Mouse (Mus musculus): ENCODE results near the gene Olfr1297. TPM values are rescaled to one million over a fixed set of nuclear protein-coding genes. Genes with fewer than 3 reads are reported as not detected.

The Olfr1297 gene
- total RNA-seq (2015): not detected in 2 replicates
- not detected in 2 replicates for total RNA-seq (2017)

- no peak for ATAC-seq (ENCODE audit: poor library complexity, severe bottlenecking)
These were observed at the start of gene Olfr1297 for GRCm38 (mm10) chr2:111626397-111626796. Gene Olfr1297 (minus strand): TSS chr2:111626497.

- no peak for ATAC-seq (ENCODE audit: poor library complexity, severe bottlenecking)
These were observed 34.8 kb upstream of the Olfr1297 start, which contains the start of gene Olfr1299 for GRCm38 (mm10) chr2:111661119-111661518. Gene Olfr1299 (plus strand): TSS chr2:111661419.

- ATAC-seq (ENCODE audit: poor library complexity, severe bottlenecking): no peak
These were observed 22.8 kb upstream of the Olfr1297 start, which contains the start of gene Olfr1298 for GRCm38 (mm10) chr2:111649101-111649500. Gene Olfr1298 (minus strand): TSS chr2:111649201.

- no peak for ATAC-seq (ENCODE audit: poor library complexity, severe bottlenecking)
These were observed 56.7 kb downstream of the Olfr1297 start, which contains the start of gene Olfr1295 for GRCm38 (mm10) chr2:111569581-111569980. Gene Olfr1295 (minus strand): TSS chr2:111569681.

Other genes with a start within 250 kb of the Olfr1297 start
- gene Olfr1286, start 203.4 kb downstream of the Olfr1297 start, total RNA-seq (2015): not detected in 2 replicates
- 0.18 TPM in 1 of 2 replicates, not detected in the other for gene Olfr1286, start 203.4 kb downstream of the Olfr1297 start, total RNA-seq (2017)
- gene Olfr1287, start 177.4 kb downstream of the Olfr1297 start, total RNA-seq (2015): not detected in 2 replicates
- gene Olfr1287, start 177.4 kb downstream of the Olfr1297 start, total RNA-seq (2017): not detected in 2 replicates
- not detected in 2 replicates for gene Olfr1288, start 152.4 kb downstream of the Olfr1297 start, total RNA-seq (2015)
- gene Olfr1288, start 152.4 kb downstream of the Olfr1297 start, total RNA-seq (2017): not detected in 2 replicates
- gene Olfr1289, start 145.7 kb downstream of the Olfr1297 start, total RNA-seq (2015): not detected in 2 replicates
- not detected in 2 replicates for gene Olfr1289, start 145.7 kb downstream of the Olfr1297 start, total RNA-seq (2017)
- gene Olfr1290, start 132.7 kb downstream of the Olfr1297 start, total RNA-seq (2015): not detected in 2 replicates
- gene Olfr1290, start 132.7 kb downstream of the Olfr1297 start, total RNA-seq (2017): not detected in 2 replicates
- gene Olfr1291-ps1, start 129.3 kb downstream of the Olfr1297 start, total RNA-seq (2015): not detected in 2 replicates
- not detected in 2 replicates for gene Olfr1291-ps1, start 129.3 kb downstream of the Olfr1297 start, total RNA-seq (2017)
- gene Olfr1293-ps, start 101.3 kb downstream of the Olfr1297 start, total RNA-seq (2015): not detected in 2 replicates
- not detected in 2 replicates for gene Olfr1293-ps, start 101.3 kb downstream of the Olfr1297 start, total RNA-seq (2017)
- not detected in 2 replicates for gene Olfr1294, start 86.2 kb downstream of the Olfr1297 start, total RNA-seq (2015)
- gene Olfr1294, start 86.2 kb downstream of the Olfr1297 start, total RNA-seq (2017): not detected in 2 replicates
- not detected in 2 replicates for gene Olfr1295, start 56.8 kb downstream of the Olfr1297 start, total RNA-seq (2015)
- not detected in 2 replicates for gene Olfr1295, start 56.8 kb downstream of the Olfr1297 start, total RNA-seq (2017)
- gene Olfr1298, start 22.7 kb upstream of the Olfr1297 start, total RNA-seq (2015): not detected in 2 replicates
- gene Olfr1298, start 22.7 kb upstream of the Olfr1297 start, total RNA-seq (2017): not detected in 2 replicates
- gene Olfr1299, start 34.9 kb upstream of the Olfr1297 start, total RNA-seq (2015): not detected in 2 replicates
- not detected in 2 replicates for gene Olfr1299, start 34.9 kb upstream of the Olfr1297 start, total RNA-seq (2017)
- not detected in 2 replicates for gene Olfr1301, start 124.5 kb upstream of the Olfr1297 start, total RNA-seq (2015)
- gene Olfr1301, start 124.5 kb upstream of the Olfr1297 start, total RNA-seq (2017): not detected in 2 replicates
- gene Olfr1302, start 150.9 kb upstream of the Olfr1297 start, total RNA-seq (2015): not detected in 2 replicates
- gene Olfr1302, start 150.9 kb upstream of the Olfr1297 start, total RNA-seq (2017): not detected in 2 replicates
- not detected in 2 replicates for gene Olfr1303, start 193.8 kb upstream of the Olfr1297 start, total RNA-seq (2015)
- not detected in 2 replicates for gene Olfr1303, start 193.8 kb upstream of the Olfr1297 start, total RNA-seq (2017)